Mouse (Mus musculus): ENCODE results near the gene Dnttip1.

The Dnttip1 gene

DNA sequence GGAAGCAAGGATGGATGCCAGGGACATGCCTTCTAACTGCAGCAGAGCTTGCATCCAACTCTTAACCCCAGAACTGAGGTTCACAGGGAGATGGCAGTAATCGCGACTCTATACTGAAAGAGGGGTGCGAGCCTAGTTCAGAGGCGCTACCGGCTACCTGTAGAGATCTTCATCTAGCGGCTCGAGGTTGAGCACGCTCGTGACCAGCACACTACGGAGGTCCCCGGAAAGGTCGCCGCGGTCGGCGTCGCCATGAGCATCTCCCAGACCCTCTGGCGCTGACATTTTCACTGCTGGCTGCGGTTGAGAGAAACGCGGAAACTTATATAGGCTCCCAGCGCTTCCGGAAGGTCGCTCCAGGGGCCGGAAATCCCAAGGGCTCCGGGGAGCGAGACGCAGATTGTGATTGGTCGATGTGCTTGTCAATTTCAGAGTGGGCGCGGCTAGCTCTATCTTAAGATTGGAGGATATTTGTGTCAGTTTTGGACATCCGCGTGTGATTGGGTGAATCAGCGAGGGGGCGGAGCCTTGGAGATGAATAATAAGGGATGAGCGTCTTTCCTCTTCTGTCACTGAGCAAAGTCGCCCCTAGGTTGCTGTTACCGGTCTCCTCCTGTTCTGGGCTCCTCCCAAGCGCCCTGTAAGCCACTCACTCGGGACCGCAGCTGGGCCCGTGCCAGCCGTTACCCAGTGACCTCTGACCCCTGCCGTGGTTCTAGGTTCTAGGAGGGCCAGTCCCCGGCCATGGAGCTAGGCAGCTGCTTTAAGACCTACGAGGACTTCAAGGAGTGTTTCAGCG is 58.9 kb downstream of the Dnttip1 start, which contains the start of the genes Acot8 and Zswim3:
Gene Acot8 (minus strand): TSS at position 350 of the 799 bp plus-strand sequence.
Gene Zswim3 (plus strand): TSS at position 566 of the 799 bp plus-strand sequence.
- DNase-seq (ENCODE audit: low spot score in 2 of 2): peak; percentile 99 to 100

DNA sequence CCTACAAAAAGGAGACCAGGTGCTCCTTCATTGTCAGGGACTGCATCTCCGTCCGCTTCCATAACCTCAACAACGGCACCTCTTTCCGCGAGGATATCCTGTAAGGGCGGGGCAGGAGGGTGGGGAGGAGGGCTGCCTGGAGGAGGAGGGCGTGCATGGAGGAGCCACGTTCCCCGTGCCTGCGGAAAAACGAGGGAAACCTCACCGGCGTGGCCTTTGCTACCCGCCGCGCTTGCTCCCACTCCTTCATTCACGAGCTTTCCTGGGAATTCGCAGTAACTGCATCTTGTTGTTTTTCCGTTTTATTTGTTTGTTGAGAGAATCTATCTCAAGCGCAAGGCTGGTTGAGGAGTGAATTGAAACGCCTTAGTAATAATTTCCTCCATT is 59.5 kb downstream of the Dnttip1 start:
- DNase-seq (ENCODE audit: low spot score in 2 of 2): no peak

DNA sequence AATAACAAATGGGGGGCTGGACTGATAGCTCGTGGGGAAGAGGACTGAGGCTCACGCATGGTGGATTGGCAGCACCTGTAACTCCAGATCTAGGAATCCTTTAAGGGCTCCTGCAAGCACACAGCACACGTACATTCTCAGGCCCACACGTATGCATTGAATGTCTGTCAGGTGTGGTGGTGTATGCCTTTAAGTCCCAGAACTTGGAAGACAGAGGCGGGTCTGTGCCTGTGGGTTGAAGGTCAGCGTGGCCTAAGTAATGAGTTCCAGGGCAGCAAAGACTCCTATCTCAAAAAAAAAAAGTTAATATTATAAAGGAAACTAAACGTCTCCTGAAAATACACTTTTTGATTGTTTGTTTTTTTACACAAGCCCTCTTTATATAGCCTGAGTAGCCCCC is 60.8 kb downstream of the Dnttip1 start:
- no peak for DNase-seq (ENCODE audit: low spot score in 2 of 2)

DNA sequence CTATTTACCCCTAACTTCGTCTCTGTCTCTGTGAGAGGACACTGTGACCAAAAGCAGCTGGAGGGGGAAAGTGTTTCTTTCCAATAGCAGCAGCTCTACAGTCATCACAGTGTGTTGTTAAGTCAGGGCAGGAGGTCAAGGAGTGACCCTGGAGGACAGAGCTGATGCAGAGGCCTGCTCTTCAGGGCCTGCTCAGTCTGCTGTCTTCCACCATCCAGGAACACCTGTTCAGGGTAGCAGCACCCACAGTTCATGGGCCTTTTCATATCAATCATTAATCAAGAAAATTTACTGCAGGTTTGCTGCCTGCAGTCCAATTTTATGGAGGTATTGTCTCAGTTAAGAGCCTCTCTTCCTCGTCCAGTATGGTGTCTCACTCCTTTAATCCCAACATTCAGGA is 67.8 kb downstream of the Dnttip1 start:
- no peak for DNase-seq (ENCODE audit: low spot score in 2 of 2)

DNA sequence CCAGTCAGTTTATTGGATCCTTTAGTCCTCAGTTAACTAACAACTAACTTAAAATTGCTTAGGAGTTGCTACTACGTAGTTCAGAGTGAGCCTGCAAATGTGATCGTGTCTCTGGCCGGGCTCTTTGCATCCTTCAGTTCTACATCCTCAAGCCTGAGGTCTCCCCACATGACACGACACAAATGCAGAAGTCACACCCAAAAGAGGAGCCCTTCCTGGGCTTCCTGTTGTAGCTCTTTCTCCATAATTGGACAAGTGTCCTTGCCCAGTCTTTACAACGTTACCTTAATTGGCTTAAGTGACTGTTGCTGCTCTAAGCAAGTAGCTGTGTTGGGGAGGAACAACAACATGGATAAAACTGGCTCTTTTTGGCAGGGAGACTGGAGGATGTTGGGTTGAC is 69.6 kb downstream of the Dnttip1 start:
- DNase-seq (ENCODE audit: low spot score in 2 of 2): no peak

DNA sequence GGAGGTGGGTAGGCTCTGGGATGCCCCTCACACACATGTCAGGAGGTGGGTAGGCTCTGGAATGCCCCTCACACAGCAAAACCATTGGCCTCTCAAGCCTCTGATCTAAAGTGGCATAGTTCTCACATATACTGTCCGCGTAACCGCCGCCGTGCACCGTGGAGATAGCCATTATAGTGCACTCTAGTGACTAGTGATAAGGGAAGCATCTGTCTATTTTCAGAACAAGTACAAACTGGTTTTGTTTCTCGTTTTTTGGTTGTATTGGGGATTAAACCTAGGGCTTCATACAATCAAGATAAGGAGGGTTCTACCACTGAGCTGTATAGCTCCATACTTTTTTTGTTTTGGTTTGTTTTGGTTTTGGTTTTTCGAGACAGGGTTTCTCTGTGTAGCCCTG is 70.0 kb downstream of the Dnttip1 start:
- DNase-seq (ENCODE audit: low spot score in 2 of 2): no peak

DNA sequence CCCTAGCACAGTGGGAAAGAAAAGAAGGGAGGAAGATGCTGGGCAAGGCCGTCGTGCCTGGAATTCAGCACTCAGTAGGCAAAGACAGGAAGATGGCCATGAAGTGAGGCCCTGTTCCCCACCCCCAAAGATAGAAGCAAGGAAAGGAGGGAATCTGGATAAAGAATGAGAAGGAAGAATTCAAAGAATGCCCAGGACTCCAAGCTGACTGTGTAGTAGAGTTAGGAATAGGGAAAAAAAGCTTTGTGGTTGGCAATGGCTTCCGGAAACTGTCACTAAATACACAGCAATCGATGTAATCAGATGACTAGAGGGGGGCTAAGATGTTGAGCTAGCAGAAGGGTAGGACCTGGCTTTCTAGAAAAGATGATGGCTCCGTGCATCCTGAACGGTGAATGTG is 71.4 kb downstream of the Dnttip1 start:
- DNase-seq (ENCODE audit: low spot score in 2 of 2): no peak

DNA sequence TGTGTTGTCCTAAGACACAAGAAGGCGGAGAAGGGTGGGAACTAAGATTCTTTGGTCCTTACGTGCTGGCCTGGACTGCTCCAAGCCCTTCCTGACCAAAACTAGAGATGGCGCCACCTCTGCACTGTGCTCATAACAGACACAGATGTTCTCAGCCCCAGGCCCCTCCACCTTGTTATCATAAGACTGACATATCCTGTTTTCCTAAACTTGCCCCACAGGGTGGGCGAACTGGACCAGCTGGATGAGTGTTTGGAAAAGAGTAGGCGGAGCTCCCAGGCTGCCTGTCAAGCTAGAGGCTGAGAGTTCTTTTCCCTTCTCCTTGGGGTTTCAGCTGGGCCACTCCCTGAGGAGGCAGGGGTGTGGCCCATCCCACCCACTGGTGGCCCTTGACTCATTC is 71.9 kb downstream of the Dnttip1 start:
- DNase-seq (ENCODE audit: low spot score in 2 of 2): no peak

Measured in right cerebral cortex, adult 2 months (tissue).